Mouse (Mus musculus) large intestine, adult 2 months (tissue): Measurements from ENCODE around the gene Wfdc21. TPM values are rescaled to one million over a fixed set of nuclear protein-coding genes. Genes with fewer than 3 reads are reported as not detected.

Experiments
- DNase-seq: peaks from one replicate; pipeline ENCODE4 v3.0.0-alpha.2; 2012; ENCODE audit warnings: low read depth, low spot score
- WGBS: fragments of 180-500 bp; shearing (Covaris S2); methylation state at CpG from one replicate; pipeline ENCODE4 v1.1.7; 2018; 5-methylcytosine and 5-hydroxymethylcytosine counted together
- polyA plus RNA-seq: library from polyadenylated mRNA; depleted of rRNA; stranded (reverse); fragments of >200 nt; gene quantifications from 2 replicates; pipeline ENCODE4 v1.2.3, GENCODE M21; 2012

The Wfdc21 gene
- polyA plus RNA-seq, 1 experiment: 0.86 TPM

DNA sequence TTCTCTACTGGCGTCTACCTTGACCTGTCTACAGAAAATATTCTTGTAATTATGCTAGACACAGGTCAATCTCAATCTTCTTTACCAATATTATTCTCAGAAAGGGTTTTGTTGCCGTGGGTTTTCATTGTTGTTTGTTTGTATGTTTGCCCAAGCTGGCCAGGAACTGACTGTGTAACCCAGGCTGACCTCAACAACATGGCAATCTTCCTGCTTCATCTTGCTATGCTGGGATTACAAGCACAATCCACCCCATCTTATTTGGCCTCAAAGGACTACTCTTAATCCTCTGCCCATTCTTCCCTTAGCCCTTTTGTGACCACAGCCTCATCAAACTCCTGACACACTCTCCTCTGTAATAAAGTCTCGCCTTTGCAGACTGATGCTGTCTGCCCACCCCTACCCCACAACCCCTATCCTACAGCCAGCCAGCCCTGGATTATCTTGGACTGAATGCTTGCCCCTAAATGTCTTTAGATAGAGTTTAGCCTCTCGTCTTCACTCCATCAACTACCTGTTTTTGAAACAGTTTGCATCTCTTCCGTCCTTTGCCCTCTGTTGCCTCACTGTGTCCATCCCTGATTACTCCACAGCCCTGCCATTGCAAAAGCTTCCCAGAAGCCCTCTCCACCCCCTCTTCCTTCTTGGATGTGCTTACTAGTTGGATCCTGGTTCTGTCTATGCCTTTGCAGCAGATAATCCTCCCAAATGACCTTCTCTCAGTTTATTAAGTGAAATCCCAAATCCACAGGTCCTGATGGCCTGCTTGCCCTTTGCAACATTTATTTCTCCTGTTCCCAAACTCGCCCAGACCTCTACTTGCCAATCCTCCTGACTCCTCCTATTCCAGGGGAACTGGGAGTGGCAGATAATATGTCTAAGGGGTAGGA is 881 bp downstream of the Wfdc21 start:
- 52% methylated on average over 6 of the region's 6 CpGs for WGBS
- DNase-seq: no peak

DNA sequence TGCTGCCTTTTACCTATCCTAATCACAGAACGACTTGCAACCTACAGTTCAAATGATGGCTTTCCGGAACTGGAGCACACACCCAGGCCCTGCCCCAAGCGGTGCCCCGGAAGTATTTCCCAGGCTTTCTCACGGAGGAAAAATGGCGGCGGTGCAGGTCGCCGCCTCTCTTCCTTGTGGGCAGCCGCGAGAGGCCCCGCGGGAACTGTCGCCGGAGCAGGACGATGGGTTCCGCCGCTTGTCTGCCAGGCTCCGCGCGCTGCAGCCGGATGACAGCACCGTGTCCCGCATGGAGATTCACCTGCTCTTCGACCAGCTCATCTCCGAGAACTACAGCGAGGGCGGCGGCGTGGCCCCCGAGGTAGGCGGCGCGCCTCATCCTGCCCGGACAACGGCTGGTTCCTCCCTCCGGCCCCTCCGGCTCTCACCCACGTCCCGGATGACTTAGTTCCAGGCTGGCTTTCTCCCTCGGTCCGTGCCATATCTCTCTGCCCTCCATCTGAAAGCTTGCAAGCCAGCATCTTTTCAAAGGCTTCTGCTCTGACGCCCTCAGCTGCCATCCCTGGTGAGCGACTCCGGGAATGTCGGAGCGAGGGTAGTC is 6.9 kb downstream of the Wfdc21 start, which contains the start of gene Heatr6:
Gene Heatr6 (plus strand): TSS at position 116 of the 601 bp plus-strand sequence.
- WGBS: under 1% methylated on average over 47 of the region's 47 CpGs
- peak; percentile 72 for DNase-seq

GRCm38 (mm10) chr11:83754227-83754626 is 7.5 kb downstream of the Wfdc21 start:
- no peak for DNase-seq

DNA sequence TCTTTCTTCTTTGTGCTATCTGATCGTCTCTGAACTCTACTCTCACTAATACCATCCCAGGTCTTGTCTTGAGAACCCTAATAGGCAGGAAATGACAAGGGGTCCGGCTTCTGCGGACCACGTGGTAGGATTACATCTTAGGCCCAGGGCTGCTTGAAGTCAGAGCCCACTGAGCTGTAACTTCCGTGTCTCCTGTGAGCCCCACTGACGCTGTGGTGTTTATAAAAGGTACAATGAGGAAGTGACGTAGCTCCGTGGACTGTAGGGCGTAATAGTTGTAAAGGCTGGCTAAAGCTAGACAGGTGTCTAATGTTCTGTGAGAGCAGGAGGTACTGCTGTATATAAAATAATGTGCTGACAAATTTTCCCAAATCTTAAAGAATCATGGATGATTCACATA is 20.6 kb downstream of the Wfdc21 start:
- 66% methylated on average over 9 of the region's 9 CpGs for WGBS

More at GRCm38 (mm10) chr11:83754227-83754626, 7.5 kb downstream of the Wfdc21 start:
- WGBS: 4% methylated on average over 8 of the region's 8 CpGs

GRCm38 (mm10) chr11:83768976-83769375 is 22.2 kb downstream of the Wfdc21 start:
- 92% methylated on average over 4 of the region's 4 CpGs for WGBS
- no peak for DNase-seq

More for the DNA sequence above, 20.6 kb downstream of the Wfdc21 start:
- no peak for DNase-seq

DNA sequence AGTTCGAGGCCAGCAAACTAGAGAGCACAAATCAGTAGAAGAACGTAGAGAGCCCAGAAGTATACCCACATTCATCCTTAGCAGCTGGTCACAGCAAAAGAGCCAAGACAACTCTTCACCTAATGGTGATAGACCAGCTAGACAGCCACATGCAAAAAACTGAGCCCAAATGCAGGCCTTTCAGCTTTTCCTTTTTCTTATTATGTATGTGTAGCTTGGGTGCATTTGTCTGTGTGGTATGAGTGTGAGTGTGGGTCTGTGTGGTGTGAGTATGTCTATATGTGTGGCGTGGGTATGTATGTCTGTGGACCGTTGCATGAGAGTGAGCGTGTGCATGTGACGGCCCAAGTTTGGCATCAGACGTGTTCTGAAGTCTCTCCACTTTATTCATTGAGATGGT is 24.3 kb downstream of the Wfdc21 start:
- DNase-seq: no peak
- 94% methylated on average over 7 of the region's 7 CpGs for WGBS

- WGBS: 95% methylated on average over 6 of the region's 6 CpGs
- no peak for DNase-seq
Observed at GRCm38 (mm10) chr11:83772341-83772740, 25.6 kb downstream of the Wfdc21 start.

- 93% methylated on average over 16 of the region's 16 CpGs for WGBS
- no peak for DNase-seq
Observed at GRCm38 (mm10) chr11:83773691-83774090, 27.0 kb downstream of the Wfdc21 start.

- 94% methylated on average over 11 of the region's 11 CpGs for WGBS
- DNase-seq: no peak
Observed at GRCm38 (mm10) chr11:83774324-83774723, 27.6 kb downstream of the Wfdc21 start.

DNA sequence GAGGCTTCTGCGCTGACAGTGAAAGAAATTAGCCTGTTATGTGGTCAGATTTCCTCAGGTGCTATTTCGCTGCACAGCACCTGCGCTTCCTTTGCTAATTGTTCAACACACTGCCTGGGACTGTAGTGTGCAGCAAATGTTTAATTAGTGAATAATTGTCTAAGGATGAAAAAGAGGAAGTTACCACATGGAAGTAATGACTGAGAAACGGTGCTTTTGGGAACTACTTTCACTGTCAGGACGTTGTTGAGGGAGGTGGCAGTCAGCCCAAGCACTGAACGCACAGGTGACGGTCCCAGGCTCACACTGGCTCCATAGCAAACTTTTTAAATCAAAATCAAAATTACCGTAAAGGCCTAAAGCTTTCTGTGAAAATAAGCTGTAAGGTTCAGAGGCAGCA is 30.1 kb downstream of the Wfdc21 start:
- 90% methylated on average over 8 of the region's 8 CpGs for WGBS
- DNase-seq: no peak

- no peak for DNase-seq
- 88% methylated on average over 14 of the region's 14 CpGs for WGBS
Observed at GRCm38 (mm10) chr11:83783931-83784600, 37.3 kb downstream of the Wfdc21 start.

- WGBS: 83% methylated on average over 2 of the region's 2 CpGs
- DNase-seq: no peak
Observed at GRCm38 (mm10) chr11:83784661-83785060, 37.9 kb downstream of the Wfdc21 start.

DNA sequence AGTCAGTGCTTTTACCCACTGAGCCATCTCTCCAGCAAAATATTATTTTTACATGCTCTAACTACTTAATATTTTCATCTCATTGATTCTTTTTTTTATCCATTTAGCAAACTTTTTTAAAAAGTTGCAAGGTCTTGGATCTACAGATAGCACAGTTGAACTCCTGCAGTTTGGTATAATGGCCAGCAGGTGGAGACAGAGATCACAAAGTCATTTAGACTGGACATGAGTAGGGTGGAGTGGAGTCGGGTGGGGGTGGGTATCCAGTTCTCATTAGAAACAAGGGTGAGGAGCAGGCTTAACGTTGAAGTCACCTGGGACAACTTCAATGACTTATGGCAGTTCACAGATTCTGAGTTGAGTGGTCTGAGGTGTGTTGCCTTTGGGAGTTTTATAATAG is 38.6 kb downstream of the Wfdc21 start:
- WGBS: 6% methylated on average over 2 of the region's 2 CpGs

DNA sequence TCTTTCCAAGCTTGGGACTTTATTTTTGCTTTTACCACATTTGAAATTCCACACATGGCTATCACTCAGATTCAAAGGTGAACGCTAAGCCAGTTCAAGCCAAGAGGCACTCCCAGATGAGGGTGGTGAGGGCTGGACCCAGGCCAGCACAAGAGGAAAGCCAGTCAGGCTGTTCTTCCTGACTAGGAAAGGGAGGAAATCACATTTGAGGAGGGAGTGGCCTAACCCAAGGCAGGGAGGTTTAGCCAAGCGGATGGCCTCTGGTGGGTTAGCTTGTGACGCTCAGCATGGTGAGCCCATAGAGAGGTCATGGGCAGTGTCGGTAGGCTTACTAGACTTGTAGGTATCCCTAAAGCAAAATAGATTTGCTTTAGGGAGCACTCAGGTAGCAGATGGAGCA is 40.1 kb downstream of the Wfdc21 start:
- DNase-seq: peak; percentile 72
- 28% methylated on average over 4 of the region's 4 CpGs for WGBS

More for the DNA sequence above, 38.6 kb downstream of the Wfdc21 start:
- DNase-seq: peak; percentile 45

DNA sequence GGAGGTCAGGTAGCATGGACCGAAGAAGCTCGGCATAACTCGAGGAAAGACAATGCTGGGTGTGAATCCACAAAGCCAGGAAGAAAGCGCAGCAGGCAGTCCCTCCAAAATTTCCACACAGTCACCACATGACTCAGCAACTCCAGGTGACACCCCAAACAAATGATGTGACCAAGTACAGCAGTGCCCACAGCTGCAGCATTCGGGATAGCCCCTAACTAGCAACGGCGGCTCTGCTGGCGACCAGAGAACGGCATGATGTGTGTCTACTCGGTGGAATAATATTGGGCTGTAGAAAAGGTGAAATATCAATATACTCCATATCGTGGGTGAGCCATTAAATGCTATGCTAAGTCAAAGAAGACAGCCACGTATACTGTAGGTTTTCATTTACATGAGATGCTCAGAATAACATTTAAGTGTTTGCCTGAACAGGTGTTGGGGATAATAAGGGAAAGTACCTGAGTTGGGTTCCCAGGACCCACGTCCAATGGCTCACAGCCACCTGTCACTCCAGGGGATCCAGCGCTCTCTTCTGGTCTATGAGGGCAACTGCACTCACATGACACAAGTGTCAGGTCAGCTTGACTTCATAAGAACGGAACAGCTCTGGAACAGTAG is 40.8 kb downstream of the Wfdc21 start:
- WGBS: 80% methylated on average over 15 of the region's 15 CpGs
- DNase-seq: no peak

DNA sequence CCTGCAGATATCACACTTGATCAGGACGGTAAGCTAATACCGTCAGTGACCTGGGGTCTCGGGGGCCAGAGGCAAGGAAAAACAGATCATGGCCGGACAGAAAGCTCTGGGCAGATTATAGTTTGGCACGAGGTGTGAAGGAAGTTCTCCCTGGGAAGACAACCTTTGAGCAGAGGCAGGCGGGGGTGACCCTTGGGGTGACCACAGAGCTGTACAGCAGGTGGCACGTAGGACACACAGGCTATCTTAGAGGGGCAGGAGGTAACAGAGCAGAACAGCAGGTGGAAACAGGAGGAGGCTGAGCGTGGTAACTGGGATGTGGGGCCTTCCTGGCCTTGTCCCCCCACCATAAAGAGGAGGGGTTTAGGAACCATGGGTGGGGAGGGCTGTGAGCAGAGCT is 41.6 kb downstream of the Wfdc21 start:
- no peak for DNase-seq
- 85% methylated on average over 8 of the region's 8 CpGs for WGBS

DNA sequence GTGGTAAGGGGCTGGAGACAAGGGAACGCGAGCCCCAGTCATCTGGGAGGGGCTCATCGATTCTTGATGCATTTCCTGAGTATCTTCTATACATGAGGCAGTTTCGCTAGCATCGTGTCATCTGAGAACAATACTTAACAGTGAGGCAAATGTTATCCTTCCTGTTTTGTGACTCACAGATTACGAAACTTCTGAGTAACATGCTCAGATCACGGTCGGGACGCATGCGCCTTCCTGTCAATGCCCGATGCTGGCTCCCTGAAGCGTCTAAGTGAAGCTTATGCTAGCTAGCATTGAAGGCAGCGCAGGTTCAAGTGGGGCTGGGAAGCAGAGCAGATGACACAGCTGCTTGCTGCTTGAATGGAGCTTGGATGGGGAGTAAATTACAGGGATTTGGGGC is 42.5 kb downstream of the Wfdc21 start:
- 14% methylated on average over 13 of the region's 13 CpGs for WGBS
- DNase-seq: peak; percentile 59

DNA sequence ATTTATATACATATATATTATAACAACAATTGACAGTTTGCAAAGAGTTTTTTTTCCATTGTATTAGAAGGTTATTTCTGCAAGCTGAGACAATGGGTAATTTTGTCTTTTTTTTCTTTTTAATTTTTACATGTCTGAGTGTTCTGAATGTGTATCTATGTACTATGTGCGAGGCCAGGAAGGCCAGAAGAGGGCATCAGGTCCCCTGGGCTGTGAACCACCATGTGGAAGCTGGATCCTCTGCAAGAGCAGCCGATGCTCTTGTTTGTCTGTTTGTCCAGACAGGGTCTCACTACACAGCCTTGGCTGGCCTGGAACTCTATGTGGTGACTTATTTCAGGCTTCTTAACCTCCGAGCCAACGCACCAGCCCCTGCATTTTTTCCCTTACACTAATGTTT is 44.4 kb downstream of the Wfdc21 start:
- 84% methylated on average over 4 of the region's 4 CpGs for WGBS
- DNase-seq: no peak

DNA sequence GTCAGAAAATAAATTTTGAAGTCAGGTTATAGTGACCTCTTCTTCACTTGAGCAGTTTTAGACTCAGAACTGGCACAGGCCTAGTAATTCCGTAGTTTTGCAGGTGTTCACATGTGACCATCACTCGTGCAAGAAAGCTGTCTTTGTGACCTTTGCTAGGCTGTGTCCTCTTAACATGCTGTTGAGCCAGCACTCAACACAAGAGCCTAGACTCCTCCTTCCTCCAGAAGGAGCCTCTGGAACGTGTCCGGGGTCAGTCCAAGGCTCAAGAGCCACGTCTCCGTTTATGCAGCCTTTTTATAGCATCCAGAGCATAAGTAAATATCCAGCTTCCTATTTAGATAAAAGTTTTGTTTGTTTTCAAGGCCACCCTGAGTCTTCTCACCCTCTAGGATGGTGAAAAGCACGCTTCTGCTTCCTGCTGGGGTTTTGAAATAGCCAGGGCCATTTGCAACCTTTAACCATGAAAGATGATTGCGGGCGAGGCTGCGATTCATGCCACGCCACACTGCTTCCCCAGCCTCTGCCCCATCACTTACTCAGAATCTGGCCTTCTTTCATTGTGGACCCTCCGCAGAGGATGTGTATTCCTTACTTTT is 45.7 kb downstream of the Wfdc21 start:
- WGBS: 19% methylated on average over 12 of the region's 12 CpGs
- peak; percentile 43 for DNase-seq

DNA sequence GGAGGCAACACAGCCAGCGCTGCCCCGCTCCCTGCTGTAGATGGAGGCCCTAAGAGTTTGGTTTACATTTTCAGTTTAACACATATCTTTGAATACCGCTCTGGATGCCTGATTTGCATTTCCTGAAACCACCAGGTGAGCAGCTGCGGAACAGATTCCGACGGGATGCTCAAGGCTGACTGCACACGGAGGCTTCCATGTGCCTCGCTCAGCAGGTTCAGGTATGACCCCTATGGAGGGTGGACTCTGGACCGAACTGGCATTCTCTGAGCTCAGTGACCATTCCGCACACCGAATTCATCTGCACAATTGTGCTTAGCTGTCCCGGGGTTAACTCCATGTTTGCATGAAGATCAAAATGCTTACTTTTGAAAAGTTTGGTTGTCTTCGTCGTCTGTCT is 46.5 kb downstream of the Wfdc21 start:
- DNase-seq: no peak
- 79% methylated on average over 14 of the region's 14 CpGs for WGBS
